8 mouse cellular contexts compared by ENCODE assay signal in genomic region chr15:93596991-93597390, GRCm38 (mm10). TPM values are rescaled to one million over a fixed set of nuclear protein-coding genes. Genes with fewer than 3 reads are reported as not detected.
DNase-seq lines count a peak whose midpoint lies in the region; ATAC-seq lines count a peak whose summit lies in the region.

No protein-coding gene starts in this region.

- H3K9ac ChIP-seq in kidney, embryonic 14.5 days (ENCODE audit: low read depth, low read length) = no peak overlapping the region
- H3K9ac ChIP-seq in embryonic facial prominence, embryonic 13.5 days = peak overlapping the region; percentile 98; the same call in 1 of the 2 replicates
- H3K9ac ChIP-seq in hindbrain, embryonic 12.5 days = no peak overlapping the region
- no peak overlapping the region for H3K9ac ChIP-seq in liver, embryonic 12.5 days

- H3K4me1 ChIP-seq in kidney, embryonic 14.5 days (ENCODE audit: control insufficient read depth, insufficient read depth, low read length) = peaks cover 28% of the 10 kb centered on the region
- H3K4me1 ChIP-seq in embryonic facial prominence, embryonic 13.5 days = peaks cover 24% of the 10 kb centered on the region
- peaks cover 14% of the 10 kb centered on the region for H3K4me1 ChIP-seq in hindbrain, embryonic 12.5 days
- H3K4me1 ChIP-seq in liver, embryonic 12.5 days = peaks cover 35% of the 10 kb centered on the region

- DNase-seq in kidney, postnatal 4 days = no peak
- DNase-seq in spleen, postnatal 4 days (ENCODE audit: low spot score in 2 of 2) = no peak
- no peak for DNase-seq in urinary bladder, postnatal 14 days (ENCODE audit: low spot score)
- no peak for DNase-seq in thymus, postnatal 10 days (ENCODE audit: low spot score in 2 of 2)

- H3K9me3 ChIP-seq in kidney, embryonic 14.5 days (ENCODE audit: control insufficient read depth, low read length) = no peaks in the 10 kb centered on the region
- H3K9me3 ChIP-seq in embryonic facial prominence, embryonic 13.5 days = no peaks in the 10 kb centered on the region
- no peaks in the 10 kb centered on the region for H3K9me3 ChIP-seq in hindbrain, embryonic 12.5 days (replicated peaks)
- no peaks in the 10 kb centered on the region for H3K9me3 ChIP-seq in liver, embryonic 12.5 days (replicated peaks)

- H3K36me3 ChIP-seq in kidney, embryonic 14.5 days (ENCODE audit: control insufficient read depth, insufficient read depth, low read length) = no peaks in the 10 kb centered on the region
- no peaks in the 10 kb centered on the region for H3K36me3 ChIP-seq in embryonic facial prominence, embryonic 13.5 days
- no peaks in the 10 kb centered on the region for H3K36me3 ChIP-seq in hindbrain, embryonic 12.5 days
- no peaks in the 10 kb centered on the region for H3K36me3 ChIP-seq in liver, embryonic 12.5 days

- H3K27me3 ChIP-seq in kidney, embryonic 14.5 days (ENCODE audit: control insufficient read depth, insufficient read depth, low read length) = no peaks in the 10 kb centered on the region
- no peaks in the 10 kb centered on the region for H3K27me3 ChIP-seq in embryonic facial prominence, embryonic 13.5 days
- H3K27me3 ChIP-seq in hindbrain, embryonic 12.5 days = no peaks in the 10 kb centered on the region
- H3K27me3 ChIP-seq in liver, embryonic 12.5 days (replicated peaks) = 0 out of 2 replicates have a peak, but pooled peaks cover 4% of the 10 kb centered on the region

- 49% methylated on average over 11 of the region's 11 CpGs for WGBS in kidney, embryonic 14.5 days
- 54% methylated on average over 11 of the region's 11 CpGs for WGBS in embryonic facial prominence, embryonic 13.5 days
- 65% methylated on average over 11 of the region's 11 CpGs for WGBS in hindbrain, embryonic 12.5 days
- 64% methylated on average over 11 of the region's 11 CpGs for WGBS in liver, embryonic 12.5 days (ENCODE audit: insufficient replicate concordance)

- peak overlapping the region; percentile 82 for H3K4me2 ChIP-seq in kidney, embryonic 14.5 days (replicated peaks; ENCODE audit: low read depth, low read length)
- H3K4me2 ChIP-seq in embryonic facial prominence, embryonic 13.5 days = peak overlapping the region; percentile 81
- H3K4me2 ChIP-seq in hindbrain, embryonic 12.5 days (replicated peaks) = peak overlapping the region; percentile 90; the same call in 1 of the 2 replicates
- H3K4me2 ChIP-seq in liver, embryonic 12.5 days = peak overlapping the region; percentile 98

- ATAC-seq in kidney, embryonic 14.5 days (ENCODE audit: low FRiP score, low TSS enrichment) = no peak
- no peak for ATAC-seq in embryonic facial prominence, embryonic 13.5 days (ENCODE audit: insufficient number of reproducible peaks, insufficient read depth, low FRiP score, low TSS enrichment, low read depth)
- ATAC-seq in hindbrain, embryonic 12.5 days (ENCODE audit: low FRiP score) = no peak
- no peak for ATAC-seq in liver, embryonic 12.5 days

- no peak overlapping the region for H3K27ac ChIP-seq in kidney, embryonic 14.5 days (ENCODE audit: low read depth, low read length)
- H3K27ac ChIP-seq in embryonic facial prominence, embryonic 13.5 days = no peak overlapping the region
- no peak overlapping the region for H3K27ac ChIP-seq in hindbrain, embryonic 12.5 days
- H3K27ac ChIP-seq in liver, embryonic 12.5 days = no peak overlapping the region

- peak overlapping the region; percentile 89; the same call in 1 of the 2 replicates for H3K4me3 ChIP-seq in kidney, embryonic 14.5 days (ENCODE audit: low read length)
- H3K4me3 ChIP-seq in embryonic facial prominence, embryonic 13.5 days = peak overlapping the region; percentile 94
- H3K4me3 ChIP-seq in hindbrain, embryonic 12.5 days = no peak overlapping the region
- H3K4me3 ChIP-seq in liver, embryonic 12.5 days = no peak overlapping the region

RNA-seq across cellular contexts. Expression of gene Prickle1, which starts 1.3 kb away (rescaled TPM):
- 12.6 and 27.7 TPM in 2 replicates for polyA plus RNA-seq in kidney, embryonic 14.5 days (2014; fragmentation: Nextera tagmentation; extraction: Ambion mirVana)
- 46.5 and 58.2 TPM in 2 replicates for polyA plus RNA-seq in embryonic facial prominence, embryonic 13.5 days (2015; fragmentation: Nextera tagmentation; extraction: Ambion mirVana)
- polyA plus RNA-seq in hindbrain, embryonic 12.5 days (2016; fragmentation: Nextera tagmentation; extraction: Ambion mirVana) = 24.6 and 27.9 TPM in 2 replicates
- polyA plus RNA-seq in liver, embryonic 12.5 days (2016; fragmentation: Nextera tagmentation; extraction: Ambion mirVana) = 7.8 and 8.9 TPM in 2 replicates

Comparison
In these comparisons a context has a peak if more than half of its experiments do, and no peak if none do; other contexts are left out.
1. H3K4me3 ChIP-seq: peak in kidney, embryonic 14.5 days (single experiment) and embryonic facial prominence, embryonic 13.5 days (single experiment); none in hindbrain, embryonic 12.5 days (single experiment) and liver, embryonic 12.5 days (single experiment).
2. Peak in every context shown above with its lines, with median percentiles within 50 percentile points of each other: H3K4me2 ChIP-seq.